Mouse (Mus musculus): Measurements from ENCODE around the gene Ccdc155. TPM values are rescaled to one million over a fixed set of nuclear protein-coding genes. Genes with fewer than 3 reads are reported as not detected.

Ccdc155 gene
- polyA plus RNA-seq, 1 experiment, result not detected

GRCm38 (mm10) chr7:45160866-45161265 is 43.8 kb downstream of the Ccdc155 start:
- H3K36me3 ChIP-seq (ENCODE audit: control insufficient read depth, insufficient read depth), result no peaks in the 10 kb centered on the region
- no peak for TF ChIP-seq MYOD1 (IDR thresholded peaks at IDR 0.05; ENCODE audit: control insufficient read depth, insufficient read length, low read depth)
- TF ChIP-seq CEBPB (IDR thresholded peaks at IDR 0.05; ENCODE audit: low read depth), result no peak
- no peak for TF ChIP-seq FOSL1 (IDR thresholded peaks at IDR 0.05; ENCODE audit: insufficient read depth, low read length, poor library complexity, severe bottlenecking)

GRCm38 (mm10) chr7:45160316-45160800 is 44.3 kb downstream of the Ccdc155 start:
- peaks cover 16% of the 10 kb centered on the region for H3K27me3 ChIP-seq (ENCODE audit: control insufficient read depth, insufficient read depth, insufficient read length)
- TF ChIP-seq MYOG (IDR thresholded peaks at IDR 0.05; ENCODE audit: control insufficient read depth, extremely low read depth, insufficient read length), result no peak
- TF ChIP-seq FOSL1 (IDR thresholded peaks at IDR 0.05; ENCODE audit: insufficient read depth, low read length, poor library complexity, severe bottlenecking), result no peak
- TF ChIP-seq MYOD1 (IDR thresholded peaks at IDR 0.05; ENCODE audit: control insufficient read depth, insufficient read length, low read depth), result no peak
- no peak for TF ChIP-seq CTCF (IDR thresholded peaks at IDR 0.05; ENCODE audit: control insufficient read depth, insufficient read depth, insufficient read length)
- TF ChIP-seq USF1 (IDR thresholded peaks at IDR 0.05; ENCODE audit: low read depth), result no peak
- no peak for TF ChIP-seq MAX (IDR thresholded peaks at IDR 0.05)
- TF ChIP-seq CEBPB (IDR thresholded peaks at IDR 0.05; ENCODE audit: low read depth), result no peak
- no peak overlapping the region for H3ac ChIP-seq (ENCODE audit: control insufficient read depth, insufficient read length, low read depth)
- H3K79me3 ChIP-seq (ENCODE audit: low read depth), result no peaks in the 10 kb centered on the region
- no peaks in the 10 kb centered on the region for H3K36me3 ChIP-seq (ENCODE audit: control insufficient read depth, insufficient read depth)
- no peaks in the 10 kb centered on the region for H3K79me2 ChIP-seq (ENCODE audit: control insufficient read depth, insufficient read depth)
- H3K4me3 ChIP-seq (ENCODE audit: insufficient read depth, poor library complexity, severe bottlenecking), result no peak overlapping the region

More at GRCm38 (mm10) chr7:45160866-45161265, 43.8 kb downstream of the Ccdc155 start:
- no peaks in the 10 kb centered on the region for H3K79me2 ChIP-seq (ENCODE audit: control insufficient read depth, insufficient read depth)
- peaks cover 21% of the 10 kb centered on the region for H3K27me3 ChIP-seq (ENCODE audit: control insufficient read depth, insufficient read depth, insufficient read length)
- H3ac ChIP-seq (ENCODE audit: control insufficient read depth, insufficient read length, low read depth), result no peak overlapping the region
- H3K79me3 ChIP-seq (ENCODE audit: low read depth), result no peaks in the 10 kb centered on the region
- H3K4me3 ChIP-seq (ENCODE audit: insufficient read depth, poor library complexity, severe bottlenecking), result no peak overlapping the region

GRCm38 (mm10) chr7:45158991-45159390 is 45.7 kb downstream of the Ccdc155 start:
- no peak overlapping the region for H3ac ChIP-seq (ENCODE audit: control insufficient read depth, insufficient read length, low read depth)
- TF ChIP-seq USF1 (IDR thresholded peaks at IDR 0.05; ENCODE audit: low read depth), result no peak
- no peak for TF ChIP-seq MAX (IDR thresholded peaks at IDR 0.05)
- TF ChIP-seq MYOG (IDR thresholded peaks at IDR 0.05; ENCODE audit: control insufficient read depth, extremely low read depth, insufficient read length), result no peak
- TF ChIP-seq MYOD1 (IDR thresholded peaks at IDR 0.05; ENCODE audit: control insufficient read depth, insufficient read length, low read depth), result no peak
- no peak for TF ChIP-seq CEBPB (IDR thresholded peaks at IDR 0.05; ENCODE audit: low read depth)
- TF ChIP-seq FOSL1 (IDR thresholded peaks at IDR 0.05; ENCODE audit: insufficient read depth, low read length, poor library complexity, severe bottlenecking), result no peak
- TF ChIP-seq CTCF (IDR thresholded peaks at IDR 0.05; ENCODE audit: control insufficient read depth, insufficient read depth, insufficient read length), result no peak
- no peak overlapping the region for H3K4me3 ChIP-seq (ENCODE audit: insufficient read depth, poor library complexity, severe bottlenecking)
- no peaks in the 10 kb centered on the region for H3K79me3 ChIP-seq (ENCODE audit: low read depth)
- no peaks in the 10 kb centered on the region for H3K36me3 ChIP-seq (ENCODE audit: control insufficient read depth, insufficient read depth)
- H3K27me3 ChIP-seq (ENCODE audit: control insufficient read depth, insufficient read depth, insufficient read length), result peaks cover 5% of the 10 kb centered on the region
- H3K79me2 ChIP-seq (ENCODE audit: control insufficient read depth, insufficient read depth), result no peaks in the 10 kb centered on the region

- H3K4me3 ChIP-seq (ENCODE audit: insufficient read depth, poor library complexity, severe bottlenecking), result no peak overlapping the region
- H3ac ChIP-seq (ENCODE audit: control insufficient read depth, insufficient read length, low read depth), result no peak overlapping the region
- no peaks in the 10 kb centered on the region for H3K27me3 ChIP-seq (ENCODE audit: control insufficient read depth, insufficient read depth, insufficient read length)
- no peaks in the 10 kb centered on the region for H3K36me3 ChIP-seq (ENCODE audit: control insufficient read depth, insufficient read depth)
- TF ChIP-seq FOSL1 (IDR thresholded peaks at IDR 0.05; ENCODE audit: insufficient read depth, low read length, poor library complexity, severe bottlenecking) (no peak), MAX (IDR thresholded peaks at IDR 0.05) (no peak), MYOD1 (IDR thresholded peaks at IDR 0.05; ENCODE audit: control insufficient read depth, insufficient read length, low read depth) (no peak), CTCF (IDR thresholded peaks at IDR 0.05; ENCODE audit: control insufficient read depth, insufficient read depth, insufficient read length) (no peak), CEBPB (IDR thresholded peaks at IDR 0.05; ENCODE audit: low read depth) (no peak), MYOG (IDR thresholded peaks at IDR 0.05; ENCODE audit: control insufficient read depth, extremely low read depth, insufficient read length) (no peak), USF1 (IDR thresholded peaks at IDR 0.05; ENCODE audit: low read depth) (no peak)
- peaks cover 6% of the 10 kb centered on the region for H3K79me2 ChIP-seq (ENCODE audit: control insufficient read depth, insufficient read depth)
- H3K79me3 ChIP-seq (ENCODE audit: low read depth), result no peaks in the 10 kb centered on the region
These were observed 47.2 kb downstream of the Ccdc155 start for GRCm38 (mm10) chr7:45157459-45157858.

- Histone ChIP-seq H3ac (ENCODE audit: control insufficient read depth, insufficient read length, low read depth) (no peak overlapping the region), H3K27me3 (ENCODE audit: control insufficient read depth, insufficient read depth, insufficient read length) (no peaks in the 10 kb centered on the region), H3K79me2 (ENCODE audit: control insufficient read depth, insufficient read depth) (peaks cover 6% of the 10 kb centered on the region), H3K79me3 (ENCODE audit: low read depth) (no peaks in the 10 kb centered on the region), H3K36me3 (ENCODE audit: control insufficient read depth, insufficient read depth) (no peaks in the 10 kb centered on the region), H3K4me3 (ENCODE audit: insufficient read depth, poor library complexity, severe bottlenecking) (no peak overlapping the region)
- TF ChIP-seq MYOG (IDR thresholded peaks at IDR 0.05; ENCODE audit: control insufficient read depth, extremely low read depth, insufficient read length), result no peak
- TF ChIP-seq MAX (IDR thresholded peaks at IDR 0.05), result no peak
- no peak for TF ChIP-seq USF1 (IDR thresholded peaks at IDR 0.05; ENCODE audit: low read depth)
- no peak for TF ChIP-seq FOSL1 (IDR thresholded peaks at IDR 0.05; ENCODE audit: insufficient read depth, low read length, poor library complexity, severe bottlenecking)
- TF ChIP-seq MYOD1 (IDR thresholded peaks at IDR 0.05; ENCODE audit: control insufficient read depth, insufficient read length, low read depth), result no peak
- TF ChIP-seq CEBPB (IDR thresholded peaks at IDR 0.05; ENCODE audit: low read depth), result no peak
- TF ChIP-seq CTCF (IDR thresholded peaks at IDR 0.05; ENCODE audit: control insufficient read depth, insufficient read depth, insufficient read length), result no peak
These were observed 48.5 kb downstream of the Ccdc155 start for GRCm38 (mm10) chr7:45156206-45156605.

- Histone ChIP-seq H3K79me2 (ENCODE audit: control insufficient read depth, insufficient read depth) (peaks cover 6% of the 10 kb centered on the region), H3K79me3 (ENCODE audit: low read depth) (no peaks in the 10 kb centered on the region), H3K27me3 (ENCODE audit: control insufficient read depth, insufficient read depth, insufficient read length) (no peaks in the 10 kb centered on the region), H3K4me3 (ENCODE audit: insufficient read depth, poor library complexity, severe bottlenecking) (no peak overlapping the region), H3ac (ENCODE audit: control insufficient read depth, insufficient read length, low read depth) (no peak overlapping the region), H3K36me3 (ENCODE audit: control insufficient read depth, insufficient read depth) (no peaks in the 10 kb centered on the region)
- TF ChIP-seq FOSL1 (IDR thresholded peaks at IDR 0.05; ENCODE audit: insufficient read depth, low read length, poor library complexity, severe bottlenecking) (no peak), USF1 (IDR thresholded peaks at IDR 0.05; ENCODE audit: low read depth) (no peak), MYOG (IDR thresholded peaks at IDR 0.05; ENCODE audit: control insufficient read depth, extremely low read depth, insufficient read length) (no peak), CTCF (IDR thresholded peaks at IDR 0.05; ENCODE audit: control insufficient read depth, insufficient read depth, insufficient read length) (no peak), MYOD1 (IDR thresholded peaks at IDR 0.05; ENCODE audit: control insufficient read depth, insufficient read length, low read depth) (no peak), MAX (IDR thresholded peaks at IDR 0.05) (no peak), CEBPB (IDR thresholded peaks at IDR 0.05; ENCODE audit: low read depth) (no peak)
These were observed 49.1 kb downstream of the Ccdc155 start for GRCm38 (mm10) chr7:45155590-45155989.

Measured in C2C12 (cell line).